Mouse (Mus musculus) stomach, postnatal 0 days (tissue): ENCODE results near the gene Tnfrsf25.

Experiments used
- CTCF ChIP-seq: IDR thresholded peaks from 2 replicates; pipeline ENCODE4 v1.5.1; 2016; ENCODE audit warnings: antibody characterized with exemption, low read depth, mild to moderate bottlenecking, moderate library complexity
- EP300 ChIP-seq: optimal IDR thresholded peaks from 2 replicates; pipeline ENCODE3; 2016; ENCODE audit warnings: antibody characterized with exemption

- TF ChIP-seq CTCF = no peak
- TF ChIP-seq EP300 = no peak
These were observed 17.0 kb downstream of the Tnfrsf25 start for GRCm38 (mm10) chr4:152132772-152133169.
